Mouse (Mus musculus) heart, postnatal 0 days (tissue): ENCODE measurements around the gene Klk1b8. TPM values are rescaled to one million over a fixed set of nuclear protein-coding genes. Genes with fewer than 3 reads are reported as not detected.

Experiments
- polyA plus RNA-seq: library from polyadenylated mRNA; unstranded; fragments of >200 nt; fragmentation: Nextera tagmentation; extraction: Ambion mirVana; gene quantifications from 2 replicates; pipeline ENCODE4 v1.2.1, GENCODE M21; 2015
- total RNA-seq: library from RNA; depleted of rRNA; stranded (reverse); fragments of >200 nt; gene quantifications from 2 replicates; pipeline ENCODE4 v1.2.3, GENCODE M21; 2014; ENCODE audit warnings: low replicate concordance; rRNA removed

Gene Klk1b8
- total and polyA plus RNA-seq, 2 experiments from 2014 or later, result not detected

Other genes starting within 250 kb of the Klk1b8 start
- gene Klk13, start 238.1 kb upstream of the Klk1b8 start, total RNA-seq, result not detected in 2 replicates
- gene Klk13, start 238.1 kb upstream of the Klk1b8 start, polyA plus RNA-seq, result not detected in 2 replicates
- not detected in 2 replicates for gene Klk12, start 181.8 kb upstream of the Klk1b8 start, total RNA-seq
- not detected in 2 replicates for gene Klk12, start 181.8 kb upstream of the Klk1b8 start, polyA plus RNA-seq
- not detected in 2 replicates for gene Klk11, start 176.1 kb upstream of the Klk1b8 start, total RNA-seq
- gene Klk11, start 176.1 kb upstream of the Klk1b8 start, polyA plus RNA-seq, result 0.15 TPM in 1 of 2 replicates, not detected in the other
- gene Klk10, start 169.6 kb upstream of the Klk1b8 start, total RNA-seq, result 0.31 TPM in 1 of 2 replicates, not detected in the other
- 0.27 and 0.52 TPM in 2 replicates for gene Klk10, start 169.6 kb upstream of the Klk1b8 start, polyA plus RNA-seq
- not detected in 2 replicates for gene Klk9, start 158.8 kb upstream of the Klk1b8 start, total RNA-seq
- gene Klk9, start 158.8 kb upstream of the Klk1b8 start, polyA plus RNA-seq, result 0.08 TPM in 1 of 2 replicates, not detected in the other
- 9.3 and 40.6 TPM in 2 replicates for gene Klk8, start 153.1 kb upstream of the Klk1b8 start, total RNA-seq
- 16.4 and 17.0 TPM in 2 replicates for gene Klk8, start 153.1 kb upstream of the Klk1b8 start, polyA plus RNA-seq
- not detected in 2 replicates for gene Klk7, start 139.4 kb upstream of the Klk1b8 start, total RNA-seq
- 0.05 TPM in 1 of 2 replicates, not detected in the other for gene Klk7, start 139.4 kb upstream of the Klk1b8 start, polyA plus RNA-seq
- gene Klk6, start 126.2 kb upstream of the Klk1b8 start, total RNA-seq, result not detected in 2 replicates
- gene Klk6, start 126.2 kb upstream of the Klk1b8 start, polyA plus RNA-seq, result not detected in 2 replicates
- not detected in 2 replicates for gene Klk5, start 108.7 kb upstream of the Klk1b8 start, total RNA-seq
- not detected in 2 replicates for gene Klk5, start 108.7 kb upstream of the Klk1b8 start, polyA plus RNA-seq
- gene Klk4, start 69.5 kb upstream of the Klk1b8 start, total RNA-seq, result not detected in 2 replicates
- not detected in 2 replicates for gene Klk4, start 69.5 kb upstream of the Klk1b8 start, polyA plus RNA-seq
- not detected in 2 replicates for gene Klk15, start 16.9 kb upstream of the Klk1b8 start, total RNA-seq
- gene Klk15, start 16.9 kb upstream of the Klk1b8 start, polyA plus RNA-seq, result not detected in 2 replicates
- not detected in 2 replicates for gene Klk1b1, start 16.1 kb downstream of the Klk1b8 start, total RNA-seq
- not detected in 2 replicates for gene Klk1b1, start 16.1 kb downstream of the Klk1b8 start, polyA plus RNA-seq
- not detected in 2 replicates for gene Klk1b9, start 25.4 kb downstream of the Klk1b8 start, total RNA-seq
- not detected in 2 replicates for gene Klk1b9, start 25.4 kb downstream of the Klk1b8 start, polyA plus RNA-seq
- not detected in 2 replicates for gene Klk1b11, start 45.2 kb downstream of the Klk1b8 start, total RNA-seq
- gene Klk1b11, start 45.2 kb downstream of the Klk1b8 start, polyA plus RNA-seq, result not detected in 2 replicates
- not detected in 2 replicates for gene Klk1b26, start 61.5 kb downstream of the Klk1b8 start, total RNA-seq
- not detected in 2 replicates for gene Klk1b26, start 61.5 kb downstream of the Klk1b8 start, polyA plus RNA-seq
- gene Klk1b27, start 101.6 kb downstream of the Klk1b8 start, total RNA-seq, result not detected in 2 replicates
- not detected in 2 replicates for gene Klk1b27, start 101.6 kb downstream of the Klk1b8 start, polyA plus RNA-seq
- gene Klk1b21, start 151.7 kb downstream of the Klk1b8 start, total RNA-seq, result not detected in 2 replicates
- gene Klk1b21, start 151.7 kb downstream of the Klk1b8 start, polyA plus RNA-seq, result not detected in 2 replicates
- not detected in 2 replicates for gene Klk1b22, start 162.0 kb downstream of the Klk1b8 start, total RNA-seq
- not detected in 2 replicates for gene Klk1b22, start 162.0 kb downstream of the Klk1b8 start, polyA plus RNA-seq
- not detected in 2 replicates for gene Klk1b16, start 186.1 kb downstream of the Klk1b8 start, total RNA-seq
- not detected in 2 replicates for gene Klk1b16, start 186.1 kb downstream of the Klk1b8 start, polyA plus RNA-seq
- not detected in 2 replicates for gene Klk1b24, start 237.6 kb downstream of the Klk1b8 start, total RNA-seq
- not detected in 2 replicates for gene Klk1b24, start 237.6 kb downstream of the Klk1b8 start, polyA plus RNA-seq
- gene Klk1b3, start 247.5 kb downstream of the Klk1b8 start, total RNA-seq, result not detected in 2 replicates
- gene Klk1b3, start 247.5 kb downstream of the Klk1b8 start, polyA plus RNA-seq, result not detected in 2 replicates